Mouse (Mus musculus) heart, adult 2 months (tissue): ENCODE results near the gene 2300003K06Rik.

Experiments used
- CTCF ChIP-seq: fragments of 200-600 bp; IDR thresholded peaks from 2 replicates; pipeline ENCODE4 v1.8.1; 2022; ENCODE audit warnings: antibody characterized with exemption, mild to moderate bottlenecking, moderate library complexity
- EP300 ChIP-seq: fragments of 200-500 bp; IDR thresholded peaks from 2 replicates; pipeline ENCODE4 v1.6.1; 2011; ENCODE audit warnings: low read depth, low read length, control low read depth; ENCODE audit not compliant: insufficient read depth
- POLR2A ChIP-seq: fragments of 200-500 bp; IDR thresholded peaks from 2 replicates; pipeline ENCODE4 v1.6.1; 2011; ENCODE audit warnings: mild to moderate bottlenecking, low read depth, low read length, control low read depth; ENCODE audit not compliant: insufficient read depth

- TF ChIP-seq EP300 (no peak), CTCF (no peak), POLR2A (no peak)
Observed at GRCm38 (mm10) chr11:99793367-99793766, 44.5 kb downstream of the 2300003K06Rik start, which contains the start of gene Gm11596.
